Mouse (Mus musculus) lung, postnatal 0 days (tissue): Measurements from ENCODE around the gene Gimap7. TPM values are rescaled to one million over a fixed set of nuclear protein-coding genes. Genes with fewer than 3 reads are reported as not detected.

Source experiments
- ATAC-seq: fragments of 200-750 bp; cut with Nextera tagmentation; 2 replicates; pipeline ENCODE4 v1.8.0; 2017; ENCODE audit warnings: moderate library complexity
- DNase-seq: peaks from one replicate; pipeline ENCODE4 v3.0.0-alpha.2; 2016; ENCODE audit warnings: low spot score
- H3K27ac ChIP-seq: fragments of 300-500 bp; sonication (generic); 2 replicates; pipeline ENCODE4 v1.5.1; 2014; ENCODE audit warnings: antibody characterized with exemption, mild to moderate bottlenecking, low read length, mixed read lengths
- H3K27me3 ChIP-seq: fragments of 300-500 bp; sonication (generic); replicated peaks from 2 replicates; pipeline ENCODE4 v1.6.1; 2014; ENCODE audit warnings: low read length, mixed read lengths; ENCODE audit not compliant: insufficient read depth
- H3K36me3 ChIP-seq: fragments of 300-500 bp; sonication (generic); 2 replicates; pipeline ENCODE4 v1.6.1; 2014; ENCODE audit warnings: low read length, mixed read lengths; ENCODE audit not compliant: insufficient read depth
- H3K4me1 ChIP-seq: fragments of 300-500 bp; sonication (generic); 2 replicates; pipeline ENCODE4 v1.6.1; 2014; ENCODE audit warnings: antibody characterized with exemption, low read depth, low read length, mixed read lengths; ENCODE audit not compliant: insufficient read depth
- H3K4me2 ChIP-seq: fragments of 300-500 bp; sonication (generic); replicated peaks from 2 replicates; pipeline ENCODE4 v1.6.1; 2014; ENCODE audit warnings: low read depth, mild to moderate bottlenecking, low read length, moderate library complexity, mixed read lengths
- H3K4me3 ChIP-seq: fragments of 300-500 bp; sonication (generic); 2 replicates; pipeline ENCODE4 v1.5.1; 2014; ENCODE audit warnings: low read depth, low read length
- H3K9ac ChIP-seq: fragments of 300-500 bp; sonication (generic); replicated peaks from 2 replicates; pipeline ENCODE4 v1.6.1; 2014; ENCODE audit warnings: low read depth, mild to moderate bottlenecking
- H3K9me3 ChIP-seq: fragments of 300-500 bp; sonication (generic); 2 replicates; pipeline ENCODE4 v1.6.1; 2016; ENCODE audit warnings: low read length, mixed read lengths
- CTCF ChIP-seq: IDR thresholded peaks from 2 replicates; pipeline ENCODE4 v1.5.1; 2016; ENCODE audit warnings: antibody characterized with exemption, mild to moderate bottlenecking
- EP300 ChIP-seq: IDR thresholded peaks from 2 replicates; pipeline ENCODE4 v1.6.1; 2016; ENCODE audit warnings: antibody characterized with exemption, mild to moderate bottlenecking, control low read depth
- WGBS: fragments of 180-500 bp; shearing (Covaris S2); extraction: QIAGEN DNeasy Blood & Tissue Kit; methylation state at CpG from one replicate; pipeline ENCODE4 v1.1.7; 2014; 5-methylcytosine and 5-hydroxymethylcytosine counted together
- polyA plus RNA-seq: library from polyadenylated mRNA; unstranded; fragments of >200 nt; fragmentation: Nextera tagmentation; extraction: Ambion mirVana; gene quantifications from 2 replicates; pipeline ENCODE4 v1.2.1, GENCODE M21; 2015

The Gimap7 gene
- polyA plus RNA-seq: 0.14 and 0.21 TPM in 2 replicates

- ATAC-seq (no peak), DNase-seq (no peak)
- Histone ChIP-seq H3K36me3 (no peaks in the 10 kb centered on the region), H3K9me3 (no peaks in the 10 kb centered on the region), H3K9ac (no peak within 1 kb of the TSS), H3K27ac (no peak within 1 kb of the TSS), H3K4me1 (no peaks in the 10 kb centered on the region), H3K4me3 (no peak within 1 kb of the TSS), H3K27me3 (no peaks in the 10 kb centered on the region), H3K4me2 (no peak within 1 kb of the TSS)
- 61% methylated on average over 2 of the region's 2 CpGs for WGBS
- TF ChIP-seq EP300 (no peak), CTCF (no peak)
Measured at GRCm38 (mm10) chr6:48718455-48718854, at the start of gene Gimap7, which contains the start of gene Gm28053. Gene Gimap7 (plus strand): TSS chr6:48718621. Gene Gm28053 (plus strand): TSS chr6:48718607.

DNA sequence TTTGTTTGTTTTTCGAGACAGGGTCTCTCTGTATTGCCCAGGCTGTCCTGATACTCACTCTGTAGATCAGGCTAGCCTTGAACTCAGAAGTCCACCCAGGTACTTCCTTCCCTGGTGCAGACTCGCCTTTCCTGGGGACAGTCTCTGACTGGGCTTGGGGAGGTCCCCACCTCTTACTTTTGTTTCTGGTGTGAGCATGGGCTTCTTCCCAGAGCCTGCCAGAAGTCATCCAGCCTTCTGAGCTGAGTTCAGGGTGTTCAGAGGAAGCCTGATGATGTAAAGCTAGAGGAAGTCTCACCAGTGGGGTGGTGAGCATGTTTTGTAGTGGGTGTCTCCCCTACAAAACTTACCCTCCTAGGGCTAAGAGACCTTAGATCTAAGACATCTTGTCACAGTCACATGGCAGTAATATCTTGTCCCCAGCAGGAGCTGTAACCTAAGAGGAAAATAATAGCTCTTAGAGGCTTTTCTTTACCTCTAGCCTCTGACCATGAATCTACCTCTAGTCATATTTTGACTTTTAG is 48.9 kb upstream of the Gimap7 start:
- no peak overlapping the region for H3K4me2 ChIP-seq
- DNase-seq (no peak), ATAC-seq (no peak)
- no peaks in the 10 kb centered on the region for H3K27me3 ChIP-seq
- H3K9ac ChIP-seq: no peak overlapping the region
- no peaks in the 10 kb centered on the region for H3K4me1 ChIP-seq
- H3K9me3 ChIP-seq: no peaks in the 10 kb centered on the region
- WGBS: 63% methylated on average over 2 of the region's 2 CpGs
- no peak overlapping the region for H3K4me3 ChIP-seq
- H3K36me3 ChIP-seq: no peaks in the 10 kb centered on the region
- no peak for TF ChIP-seq EP300
- TF ChIP-seq CTCF: no peak
- no peak overlapping the region for H3K27ac ChIP-seq

DNA sequence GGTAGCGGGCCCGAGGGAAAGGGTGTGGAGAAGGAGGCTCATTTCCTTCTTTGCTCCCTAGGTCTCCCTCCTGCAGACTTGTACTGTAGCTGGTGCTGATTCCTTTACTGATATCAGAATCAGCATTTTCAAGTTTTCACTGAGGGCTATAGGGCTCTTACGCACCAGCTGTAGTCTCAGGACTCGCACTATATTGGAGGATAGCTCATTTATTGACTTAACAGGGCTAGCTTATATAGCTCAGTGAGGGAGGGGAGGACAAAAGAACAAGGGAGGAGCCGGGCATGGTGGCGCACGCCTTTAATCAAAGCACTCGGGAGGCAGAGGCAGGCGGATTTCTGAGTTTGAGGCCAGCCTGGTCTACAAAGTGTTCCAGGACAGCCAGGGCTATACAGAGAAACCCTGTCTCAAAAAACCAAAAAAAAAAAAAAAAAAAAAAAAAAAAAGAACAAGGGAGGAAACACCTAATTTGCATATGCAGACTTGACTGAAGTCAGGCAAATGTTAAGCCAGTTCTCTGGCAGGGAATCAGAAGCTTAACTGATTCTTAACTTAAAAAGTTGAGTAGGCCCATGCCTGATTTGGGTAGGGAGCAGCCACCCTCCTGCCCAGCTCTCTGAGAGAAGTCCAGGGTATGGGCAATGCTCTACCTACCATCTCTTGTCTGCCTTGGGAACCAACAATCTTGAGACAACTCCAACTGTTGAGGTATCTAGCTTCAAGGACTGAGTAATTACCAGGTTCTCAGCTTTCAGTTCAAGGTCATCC is 43.9 kb upstream of the Gimap7 start:
- WGBS: 93% methylated on average over 9 of the region's 9 CpGs
- Histone ChIP-seq H3K9me3 (no peaks in the 10 kb centered on the region), H3K27me3 (no peaks in the 10 kb centered on the region), H3K9ac (no peak overlapping the region), H3K4me1 (no peaks in the 10 kb centered on the region), H3K36me3 (no peaks in the 10 kb centered on the region), H3K27ac (no peak overlapping the region), H3K4me2 (no peak overlapping the region), H3K4me3 (no peak overlapping the region)
- TF ChIP-seq EP300: no peak
- TF ChIP-seq CTCF: no peak
- DNase-seq (no peak), ATAC-seq (no peak)

- no peaks in the 10 kb centered on the region for H3K36me3 ChIP-seq
- peak overlapping the region; percentile 31 for H3K4me3 ChIP-seq
- no peak for TF ChIP-seq CTCF
- no peak for TF ChIP-seq EP300
- 0 out of 2 replicates have a peak, but pooled peaks have one; percentile 11 for ATAC-seq
- DNase-seq: no peak
- no peak overlapping the region for H3K9ac ChIP-seq
- H3K27me3 ChIP-seq: no peaks in the 10 kb centered on the region
- H3K4me2 ChIP-seq: peak overlapping the region; percentile 50
- no peak overlapping the region; the same call in 1 of the 2 replicates for H3K27ac ChIP-seq
- H3K9me3 ChIP-seq: no peaks in the 10 kb centered on the region
- WGBS: 43% methylated on average over 10 of the region's 10 CpGs
- no peaks in the 10 kb centered on the region for H3K4me1 ChIP-seq
Measured at GRCm38 (mm10) chr6:48675400-48675930, 43.0 kb upstream of the Gimap7 start.

GRCm38 (mm10) chr6:48675931-48676859 is 42.2 kb upstream of the Gimap7 start, which contains the start of gene Gimap9:
Gene Gimap9 (plus strand): TSS chr6:48676129.
- Histone ChIP-seq H3K9ac (no peak within 1 kb of the TSS), H3K9me3 (no peaks in the 10 kb centered on the region), H3K4me2 (peak within 1 kb of the TSS; percentile 50), H3K27me3 (no peaks in the 10 kb centered on the region), H3K36me3 (no peaks in the 10 kb centered on the region), H3K27ac (peak within 1 kb of the TSS; percentile 47), H3K4me3 (peak within 1 kb of the TSS; percentile 31), H3K4me1 (no peaks in the 10 kb centered on the region)
- ATAC-seq: peak; percentile 61
- no peak for TF ChIP-seq CTCF
- 26% methylated on average over 11 of the region's 13 CpGs for WGBS
- peak; percentile 41 for DNase-seq
